Mouse (Mus musculus) ES-Bruce4 (cell line): ENCODE measurements around the gene Rbpjl.

Experiments used
- CTCF ChIP-seq: IDR thresholded peaks from one replicate; pipeline ENCODE4 v1.8.1; 2011; ENCODE audit warnings: low read depth, low read length
- POLR2A ChIP-seq: IDR thresholded peaks from one replicate; pipeline ENCODE4 v1.8.1; 2011; ENCODE audit warnings: low read length; ENCODE audit not compliant: insufficient read depth

GRCm38 (mm10) chr2:164453047-164453757 is 50.3 kb downstream of the Rbpjl start:
- TF ChIP-seq POLR2A: no peak
- TF ChIP-seq CTCF: no peak
